Mouse (Mus musculus) heart, adult 2 months (tissue): ENCODE data around the gene Dis3l2.

Experiments
- CTCF ChIP-seq: fragments of 200-600 bp; IDR thresholded peaks from 2 replicates; pipeline ENCODE4 v1.8.1; 2022; ENCODE audit warnings: antibody characterized with exemption, mild to moderate bottlenecking, moderate library complexity
- EP300 ChIP-seq: fragments of 200-500 bp; IDR thresholded peaks from 2 replicates; pipeline ENCODE4 v1.6.1; 2011; ENCODE audit warnings: low read depth, low read length, control low read depth; ENCODE audit not compliant: insufficient read depth
- POLR2A ChIP-seq: fragments of 200-500 bp; IDR thresholded peaks from 2 replicates; pipeline ENCODE4 v1.6.1; 2011; ENCODE audit warnings: mild to moderate bottlenecking, low read depth, low read length, control low read depth; ENCODE audit not compliant: insufficient read depth

DNA sequence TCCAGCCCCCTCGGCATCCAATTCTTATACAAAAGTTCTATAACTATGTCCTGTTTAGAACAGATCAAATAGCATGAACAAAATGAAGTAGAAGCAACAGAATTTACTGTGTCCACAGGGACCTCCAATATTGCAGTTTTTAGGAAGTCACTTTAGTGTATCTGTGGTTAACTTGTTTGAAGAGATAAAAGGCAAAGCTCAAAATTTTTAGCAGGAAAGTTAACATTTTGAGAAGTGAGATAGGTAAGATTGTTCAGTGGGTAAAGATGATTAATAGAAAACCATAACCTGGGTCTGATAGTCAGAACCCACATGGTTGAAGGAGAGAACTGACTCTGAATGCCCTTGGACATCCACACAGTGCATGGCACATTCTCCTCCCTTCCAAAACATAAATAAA is 32.8 kb downstream of the Dis3l2 start:
- TF ChIP-seq POLR2A (no peak), CTCF (no peak), EP300 (no peak)
